Mouse (Mus musculus): ENCODE results near the gene Tmem79.
A peak's percentile ranks its signal among the peaks of the same experiment; 100 is the strongest.

DNA sequence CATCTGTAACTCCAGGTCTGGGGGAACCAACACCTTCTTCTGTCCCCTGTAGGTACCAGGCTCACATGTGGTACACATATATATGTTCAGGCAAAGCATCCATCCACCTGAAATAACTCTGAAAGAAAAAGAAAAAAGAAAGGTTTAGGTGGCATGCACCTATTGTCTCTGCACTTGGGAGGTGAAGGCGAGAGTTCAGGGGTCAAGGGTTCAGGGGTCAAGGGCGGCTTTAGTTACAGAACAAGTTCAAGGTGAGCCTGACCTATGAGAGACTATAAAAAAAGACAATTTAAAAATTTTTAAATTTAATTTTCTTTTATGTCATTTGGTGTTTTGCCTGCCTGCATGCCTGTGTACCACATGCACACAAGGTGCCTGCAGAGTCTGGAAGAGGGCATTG lies 55.9 kb downstream of the Tmem79 start:
- TF ChIP-seq ZNF384 (IDR thresholded peaks at IDR 0.05; ENCODE audit: low read depth, low read length) (no peak), MAFK (IDR thresholded peaks at IDR 0.05; ENCODE audit: insufficient read depth, low read depth, low read length) (no peak), CHD2 (IDR thresholded peaks at IDR 0.05; ENCODE audit: low read depth, low read length) (peak; percentile 54), HCFC1 (IDR thresholded peaks at IDR 0.05; ENCODE audit: borderline replicate concordance, insufficient read depth, low read length) (no peak), ZC3H11A (IDR thresholded peaks at IDR 0.05; ENCODE audit: borderline replicate concordance, low read depth, low read length) (no peak)

Data from ES-E14 (cell line).